Mouse (Mus musculus): ENCODE results near the gene Cep97. TPM values are rescaled to one million over a fixed set of nuclear protein-coding genes. Genes with fewer than 3 reads are reported as not detected.

The Cep97 gene
- polyA plus RNA-seq, 1 experiment from 2014 or later: 8.5 TPM

DNA sequence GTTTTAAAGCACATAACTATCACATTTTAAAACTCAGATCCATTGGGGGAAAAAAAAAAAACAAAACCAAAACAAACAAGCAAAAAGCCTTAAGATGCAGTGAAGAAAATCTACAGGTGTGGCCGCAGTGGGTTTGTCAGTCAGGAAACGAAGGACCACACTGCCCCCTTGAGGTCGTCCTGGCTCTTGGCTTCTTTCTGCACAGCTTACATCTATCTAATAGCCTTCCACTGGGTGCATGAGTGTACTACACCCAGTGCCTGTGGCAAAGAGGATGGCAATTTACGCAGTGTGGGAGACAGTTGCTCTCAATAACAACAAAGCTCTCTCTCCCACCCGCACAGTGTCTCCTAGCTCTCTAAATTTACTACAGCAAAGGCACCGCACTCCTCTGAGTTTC is 76.2 kb downstream of the Cep97 start:
- Histone ChIP-seq H3K4me1 (replicated peaks; ENCODE audit: insufficient read depth, low read length) (no peaks in the 10 kb centered on the region), H3K27me3 (ENCODE audit: insufficient read depth, low read length) (no peaks in the 10 kb centered on the region), H3K9me3 (replicated peaks; ENCODE audit: low read length) (no peaks in the 10 kb centered on the region; the same call in 1 of the 2 replicates), H3K36me3 (ENCODE audit: insufficient read depth, low read length) (no peaks in the 10 kb centered on the region), H3K9ac (ENCODE audit: low read depth, low read length) (no peak overlapping the region), H3K4me3 (replicated peaks; ENCODE audit: low read depth, low read length) (no peak overlapping the region), H3K27ac (no peak overlapping the region), H3K4me2 (ENCODE audit: low read length) (no peak overlapping the region)
- TF ChIP-seq CTCF (IDR thresholded peaks at IDR 0.05; ENCODE audit: low read depth): peak; percentile 69
- ATAC-seq (replicated peaks; ENCODE audit: low FRiP score, low read depth) (peak; percentile 63; the same call in 1 of the 2 replicates), DNase-seq (ENCODE audit: low spot score) (peak; percentile 67)
- WGBS: 65% methylated on average over 6 of the region's 6 CpGs

DNA sequence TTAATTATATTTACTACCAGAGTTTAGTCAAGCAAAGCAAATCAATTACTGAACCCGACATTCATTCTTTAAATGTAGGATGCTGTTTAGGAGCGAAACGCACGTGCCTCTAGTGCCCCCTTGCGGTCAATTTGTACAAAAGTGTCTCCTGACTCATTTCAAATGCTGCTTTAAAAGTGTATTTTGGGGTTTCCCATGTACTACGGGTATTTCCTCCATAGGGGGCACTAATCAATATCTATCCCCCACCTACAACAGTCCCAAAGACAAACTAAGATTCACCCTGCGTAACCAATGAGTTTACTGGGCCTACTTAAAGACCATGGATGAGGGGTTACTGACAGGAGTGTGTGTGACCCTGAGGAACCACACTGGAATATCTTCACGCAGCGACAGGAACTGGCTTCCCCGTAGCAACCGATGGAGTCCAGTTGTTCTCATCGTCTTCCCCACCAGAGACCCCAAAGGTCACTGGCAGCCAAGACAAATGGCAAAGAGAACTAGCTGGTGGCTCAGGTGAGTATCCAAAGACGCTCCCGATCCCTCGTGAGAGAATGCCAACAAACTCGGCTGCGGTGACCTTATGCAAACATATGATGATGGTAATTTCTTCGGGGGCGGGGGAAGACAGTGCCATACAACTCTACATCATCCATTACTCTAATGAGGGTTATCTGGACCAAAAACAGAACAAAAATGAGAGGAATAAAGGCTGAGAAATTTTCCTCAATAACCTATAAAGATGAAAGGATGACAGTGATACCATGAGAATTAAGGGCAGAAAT is 81.5 kb downstream of the Cep97 start:
- Histone ChIP-seq H3K27ac (no peak overlapping the region), H3K9ac (ENCODE audit: low read depth, low read length) (no peak overlapping the region), H3K27me3 (ENCODE audit: insufficient read depth, low read length) (no peaks in the 10 kb centered on the region), H3K4me1 (replicated peaks; ENCODE audit: insufficient read depth, low read length) (no peaks in the 10 kb centered on the region), H3K4me3 (replicated peaks; ENCODE audit: low read depth, low read length) (no peak overlapping the region), H3K4me2 (ENCODE audit: low read length) (no peak overlapping the region), H3K9me3 (replicated peaks; ENCODE audit: low read length) (no peaks in the 10 kb centered on the region; the same call in 1 of the 2 replicates), H3K36me3 (ENCODE audit: insufficient read depth, low read length) (no peaks in the 10 kb centered on the region)
- ATAC-seq (replicated peaks; ENCODE audit: low FRiP score, low read depth) (peak; percentile 67; the same call in 1 of the 2 replicates), DNase-seq (ENCODE audit: low spot score) (peak; percentile 95)
- TF ChIP-seq CTCF (IDR thresholded peaks at IDR 0.05; ENCODE audit: low read depth): peak; percentile 95
- WGBS: 51% methylated on average over 19 of the region's 19 CpGs

- H3K36me3 ChIP-seq (ENCODE audit: insufficient read depth, low read length): no peaks in the 10 kb centered on the region
- H3K4me3 ChIP-seq (replicated peaks; ENCODE audit: low read depth, low read length): no peak overlapping the region
- DNase-seq (ENCODE audit: low spot score) (no peak), ATAC-seq (replicated peaks; ENCODE audit: low FRiP score, low read depth) (peak; percentile 52; the same call in 1 of the 2 replicates)
- no peak for TF ChIP-seq CTCF (IDR thresholded peaks at IDR 0.05; ENCODE audit: low read depth)
- H3K4me2 ChIP-seq (ENCODE audit: low read length): no peak overlapping the region
- no peak overlapping the region for H3K9ac ChIP-seq (ENCODE audit: low read depth, low read length)
- no peak overlapping the region for H3K27ac ChIP-seq
- no peaks in the 10 kb centered on the region for H3K27me3 ChIP-seq (ENCODE audit: insufficient read depth, low read length)
- WGBS: 39% methylated on average over 4 of the region's 4 CpGs
- no peaks in the 10 kb centered on the region; the same call in 1 of the 2 replicates for H3K9me3 ChIP-seq (replicated peaks; ENCODE audit: low read length)
- no peaks in the 10 kb centered on the region; the same call in 1 of the 2 replicates for H3K4me1 ChIP-seq (replicated peaks; ENCODE audit: insufficient read depth, low read length)
These were observed 82.1 kb downstream of the Cep97 start for GRCm38 (mm10) chr16:55852515-55852914.

- Histone ChIP-seq H3K4me3 (replicated peaks; ENCODE audit: low read depth, low read length) (no peak overlapping the region), H3K36me3 (ENCODE audit: insufficient read depth, low read length) (no peaks in the 10 kb centered on the region), H3K4me1 (replicated peaks; ENCODE audit: insufficient read depth, low read length) (no peaks in the 10 kb centered on the region; the same call in 1 of the 2 replicates), H3K27me3 (ENCODE audit: insufficient read depth, low read length) (no peaks in the 10 kb centered on the region), H3K9ac (ENCODE audit: low read depth, low read length) (no peak overlapping the region), H3K27ac (no peak overlapping the region), H3K4me2 (ENCODE audit: low read length) (no peak overlapping the region), H3K9me3 (replicated peaks; ENCODE audit: low read length) (no peaks in the 10 kb centered on the region)
- ATAC-seq (replicated peaks; ENCODE audit: low FRiP score, low read depth) (no peak), DNase-seq (ENCODE audit: low spot score) (no peak)
- WGBS: 86% methylated on average over 3 of the region's 3 CpGs
- TF ChIP-seq CTCF (IDR thresholded peaks at IDR 0.05; ENCODE audit: low read depth): no peak
These were observed 84.2 kb downstream of the Cep97 start for GRCm38 (mm10) chr16:55850485-55850884.

Other genes with a start within 250 kb of the Cep97 start
- 4.9 and 5.8 TPM in 2 replicates for gene Nfkbiz, start 96.0 kb downstream of the Cep97 start, polyA plus RNA-seq (2015; fragmentation: Nextera tagmentation; extraction: Ambion mirVana)
- gene Nxpe3, start 39.6 kb downstream of the Cep97 start, polyA plus RNA-seq (2015; fragmentation: Nextera tagmentation; extraction: Ambion mirVana): 2.0 and 2.2 TPM in 2 replicates
- gene Rpl24, start 31.4 kb upstream of the Cep97 start, polyA plus RNA-seq (2015; fragmentation: Nextera tagmentation; extraction: Ambion mirVana): 924 and 1,073 TPM in 2 replicates
- gene Zbtb11, start 39.0 kb upstream of the Cep97 start, polyA plus RNA-seq (2015; fragmentation: Nextera tagmentation; extraction: Ambion mirVana): 12.1 TPM in 2 replicates
- 201 and 204 TPM in 2 replicates for gene Pcnp, start 94.9 kb upstream of the Cep97 start, polyA plus RNA-seq (2015; fragmentation: Nextera tagmentation; extraction: Ambion mirVana)
- 27.5 and 28.9 TPM in 2 replicates for gene Trmt10c, start 103.0 kb upstream of the Cep97 start, polyA plus RNA-seq (2015; fragmentation: Nextera tagmentation; extraction: Ambion mirVana)
- gene Senp7, start 113.5 kb upstream of the Cep97 start, polyA plus RNA-seq (2015; fragmentation: Nextera tagmentation; extraction: Ambion mirVana): 24.0 and 26.4 TPM in 2 replicates

Data from kidney, postnatal 0 days (tissue).